Mouse (Mus musculus) forebrain, embryonic 13.5 days (tissue): Measurements from ENCODE around the gene Serpinb6a. TPM values are rescaled to one million over a fixed set of nuclear protein-coding genes. Genes with fewer than 3 reads are reported as not detected.

Experiments used
- polyA plus RNA-seq: library from polyadenylated mRNA; unstranded; fragments of >200 nt; fragmentation: Nextera tagmentation; extraction: Ambion mirVana; gene quantifications from 2 replicates; pipeline ENCODE4 v1.2.1, GENCODE M21; 2015

The Serpinb6a gene
- polyA plus RNA-seq, 1 experiment from 2014 or later: 27.9 TPM

Other genes with a start within 250 kb of the Serpinb6a start
- gene Serpinb6e, start 159.4 kb downstream of the Serpinb6a start, polyA plus RNA-seq: not detected in 2 replicates
- 0.18 TPM in 1 of 2 replicates, not detected in the other for gene Serpinb6c, start 97.1 kb downstream of the Serpinb6a start, polyA plus RNA-seq
- gene Nqo2, start 38.1 kb downstream of the Serpinb6a start, polyA plus RNA-seq: 8.3 and 9.7 TPM in 2 replicates
- gene Ripk1, start 431 bp downstream of the Serpinb6a start, polyA plus RNA-seq: 5.8 and 6.7 TPM in 2 replicates
- 36.5 and 37.6 TPM in 2 replicates for gene Bphl, start 34.8 kb upstream of the Serpinb6a start, polyA plus RNA-seq
- 761 and 874 TPM in 2 replicates for gene Tubb2a, start 75.2 kb upstream of the Serpinb6a start, polyA plus RNA-seq
- gene Tubb2b, start 127.7 kb upstream of the Serpinb6a start, polyA plus RNA-seq: 559 and 618 TPM in 2 replicates
- 121 and 128 TPM in 2 replicates for gene Psmg4, start 160.2 kb upstream of the Serpinb6a start, polyA plus RNA-seq